Mouse (Mus musculus) CH12.LX (cell line): ENCODE results near the gene Sik3.

Experiments
- CTCF ChIP-seq, 2 experiments: IDR thresholded peaks in 1 of 2; conservative IDR thresholded peaks in 1 of 2; 2 replicates each; pipeline ENCODE4 v1.5.1; 2011 to 2012; ENCODE audit warnings: low read depth in 2 of 2, low read length in 2 of 2, improper control_type of control experiment in 1 of 2, inconsistent platforms in 1 of 2, mild to moderate bottlenecking in 1 of 2, moderate library complexity in 1 of 2
- POLR2A ChIP-seq: IDR thresholded peaks from 2 replicates; pipeline ENCODE4 v1.6.1; 2011; ENCODE audit warnings: low read depth, mild to moderate bottlenecking, improper control_type of control experiment, low read length

DNA sequence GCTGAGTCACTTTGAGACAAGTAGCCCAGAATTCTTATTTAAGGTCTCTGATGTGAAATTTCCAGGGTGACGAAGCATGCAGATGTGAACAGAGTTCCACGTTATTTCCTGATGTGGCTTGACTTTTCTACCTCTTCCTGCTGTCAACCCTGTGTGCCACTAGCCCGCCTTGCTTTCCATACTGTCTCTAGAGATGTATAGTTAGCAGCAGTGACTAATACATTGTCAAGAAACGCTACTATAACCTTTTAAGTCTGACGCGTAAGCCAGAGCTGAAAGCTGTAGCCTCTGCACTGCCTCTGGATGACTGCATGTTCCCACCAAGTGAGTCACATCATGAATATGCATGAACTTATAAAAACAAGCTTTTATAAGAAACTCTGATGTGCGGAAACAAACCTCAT is 70.9 kb downstream of the Sik3 start:
- no peak for TF ChIP-seq CTCF (conservative IDR thresholded peaks at IDR 0.05 in 1 of 2, IDR thresholded peaks at IDR 0.05 in 1 of 2; ENCODE audit: low read depth in 2 of 2, low read length in 2 of 2)
- TF ChIP-seq POLR2A, result no peak
